Mouse (Mus musculus): ENCODE measurements at regions not wholly inside any gene's neighbourhood (a gene's known extent, or its start where the extent isn't known, plus 50 kb on each side); places are given as distances from the start of the nearest gene placed in this dataset.

- DNase-seq (ENCODE audit: low spot score) = no peak
Measured at GRCm38 (mm10) chr4:81005507-81006328, 95.3 kb downstream of the Lurap1l start.

- no peak for DNase-seq (ENCODE audit: low spot score)
Measured at GRCm38 (mm10) chr4:81006546-81006945, 96.1 kb downstream of the Lurap1l start.

- DNase-seq (ENCODE audit: low spot score) = no peak
Measured at GRCm38 (mm10) chr4:81021850-81022249, 111.4 kb downstream of the Lurap1l start.

- DNase-seq (ENCODE audit: low spot score) = no peak
Measured at GRCm38 (mm10) chr4:81023436-81023983, 113.1 kb downstream of the Lurap1l start.

GRCm38 (mm10) chr4:81027558-81027957 lies 117.1 kb downstream of the Lurap1l start:
- DNase-seq (ENCODE audit: low spot score) = no peak

GRCm38 (mm10) chr4:81030671-81031070 lies 120.2 kb downstream of the Lurap1l start:
- DNase-seq (ENCODE audit: low spot score) = no peak

- no peak for DNase-seq (ENCODE audit: low spot score)
Measured at GRCm38 (mm10) chr4:81037336-81037902, 127.0 kb downstream of the Lurap1l start.

- no peak for DNase-seq (ENCODE audit: low spot score)
Measured at GRCm38 (mm10) chr4:81058227-81058626, 147.8 kb downstream of the Lurap1l start.

GRCm38 (mm10) chr4:81058809-81059208 lies 148.4 kb downstream of the Lurap1l start:
- DNase-seq (ENCODE audit: low spot score) = no peak

GRCm38 (mm10) chr4:81059356-81059755 lies 148.9 kb downstream of the Lurap1l start:
- DNase-seq (ENCODE audit: low spot score) = no peak

GRCm38 (mm10) chr4:81082290-81082947 lies 172.0 kb downstream of the Lurap1l start:
- DNase-seq (ENCODE audit: low spot score) = no peak

- DNase-seq (ENCODE audit: low spot score) = no peak
Measured at GRCm38 (mm10) chr4:81085188-81085587, 174.7 kb downstream of the Lurap1l start.

GRCm38 (mm10) chr4:81096581-81096980 lies 186.1 kb downstream of the Lurap1l start:
- DNase-seq (ENCODE audit: low spot score) = no peak

- no peak for DNase-seq (ENCODE audit: low spot score)
Measured at GRCm38 (mm10) chr4:81097597-81097996, 187.2 kb downstream of the Lurap1l start.

GRCm38 (mm10) chr4:81101049-81101448 lies 190.6 kb downstream of the Lurap1l start:
- DNase-seq (ENCODE audit: low spot score) = no peak

GRCm38 (mm10) chr4:81111307-81111706 lies 200.9 kb downstream of the Lurap1l start:
- DNase-seq (ENCODE audit: low spot score) = no peak

- no peak for DNase-seq (ENCODE audit: low spot score)
Measured at GRCm38 (mm10) chr4:81116411-81116810, 206.0 kb downstream of the Lurap1l start.

GRCm38 (mm10) chr4:81124155-81124554 lies 213.7 kb downstream of the Lurap1l start:
- DNase-seq (ENCODE audit: low spot score) = no peak

GRCm38 (mm10) chr4:81129874-81130273 lies 219.4 kb downstream of the Lurap1l start:
- no peak for DNase-seq (ENCODE audit: low spot score)

GRCm38 (mm10) chr4:81173111-81173510 lies 262.7 kb downstream of the Lurap1l start:
- DNase-seq (ENCODE audit: low spot score) = no peak

GRCm38 (mm10) chr4:81177443-81178041 lies 265.1 kb downstream of the Mpdz start:
- DNase-seq (ENCODE audit: low spot score) = peak; percentile 5

- DNase-seq (ENCODE audit: low spot score) = no peak
Measured at GRCm38 (mm10) chr4:81178047-81178781, 264.4 kb downstream of the Mpdz start.

All from yolk sac, embryonic 10.5 days (tissue).